Mouse (Mus musculus): Measurements from ENCODE around the gene Vti1a. TPM values are rescaled to one million over a fixed set of nuclear protein-coding genes. Genes with fewer than 3 reads are reported as not detected.

The Vti1a gene
- polyA plus RNA-seq, 2 experiments, result 6.9 to 11.9 TPM

DNA sequence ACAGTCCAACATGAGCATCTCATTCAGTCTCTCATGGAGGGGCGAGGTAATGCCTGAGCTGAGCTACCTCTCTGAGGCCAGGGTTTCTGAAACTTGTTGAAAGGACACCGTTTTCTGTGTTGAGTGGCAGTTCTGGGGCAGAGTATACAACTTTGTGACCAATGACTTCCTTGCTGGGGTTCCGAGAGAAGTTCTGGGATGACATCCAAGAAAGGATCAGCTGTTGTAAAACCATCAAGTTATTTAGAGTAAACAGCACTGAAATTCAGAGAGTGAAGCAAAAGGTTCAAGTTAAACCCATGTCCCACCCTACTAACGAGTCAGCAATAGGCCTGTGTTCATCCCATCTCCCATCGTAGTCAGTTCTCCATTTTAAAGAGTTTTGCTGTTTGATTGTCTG is 164.4 kb downstream of the Vti1a start:
- ATAC-seq (ENCODE audit: insufficient read depth) (no peak), DNase-seq (ENCODE audit: low read depth in 3 of 3, low spot score in 3 of 3) (no peak)
- Histone ChIP-seq H3K4me3 (ENCODE audit: insufficient read depth in 1 of 2, low read depth in 2 of 2, low read length in 2 of 2) (no peak overlapping the region), H3K9me3 (ENCODE audit: control insufficient read depth, low read length) (no peaks in the 10 kb centered on the region), H3K27me3 (ENCODE audit: control insufficient read depth, insufficient read depth, low read length) (no peaks in the 10 kb centered on the region), H3K9ac (replicated peaks) (no peak overlapping the region), H3K27ac (no peak overlapping the region), H3K4me1 (replicated peaks; ENCODE audit: control insufficient read depth in 2 of 2, insufficient read depth in 2 of 2, low read length in 1 of 2) (peaks cover 2 to 6% of the 10 kb centered on the region in 2 experiments; a peak in 2 of 4 replicates), H3K36me3 (replicated peaks; ENCODE audit: control insufficient read depth, insufficient read depth, low read depth) (no peaks in the 10 kb centered on the region), H3K4me2 (ENCODE audit: low read depth) (no peak overlapping the region)
- TF ChIP-seq EP300 (IDR thresholded peaks at IDR 0.05; ENCODE audit: low read depth) (no peak), CTCF (IDR thresholded peaks at IDR 0.05; ENCODE audit: low read depth) (no peak)
- WGBS (ENCODE audit: insufficient replicate concordance), result 75% methylated on average over 5 of the region's 5 CpGs

DNA sequence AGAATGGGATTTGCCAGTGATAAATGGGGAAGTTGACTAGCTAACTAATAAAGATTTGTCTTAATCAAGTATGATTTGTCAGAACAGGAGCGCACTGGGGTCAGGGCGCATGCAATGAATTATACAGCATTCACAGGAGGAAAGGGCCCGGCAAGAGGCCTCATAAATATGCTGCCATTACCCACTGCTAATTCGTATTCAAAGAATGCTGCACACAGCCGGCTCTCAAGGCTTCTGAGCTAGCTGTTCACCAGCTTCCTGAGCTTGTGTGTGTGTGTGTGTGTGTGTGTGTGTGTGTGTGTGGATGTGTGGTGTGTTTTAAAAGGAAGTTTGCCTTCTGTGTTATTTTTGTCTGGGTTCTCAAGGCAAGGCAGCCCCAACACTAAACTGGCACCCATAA is 165.2 kb downstream of the Vti1a start:
- TF ChIP-seq CTCF (IDR thresholded peaks at IDR 0.05; ENCODE audit: low read depth) (no peak), EP300 (IDR thresholded peaks at IDR 0.05; ENCODE audit: low read depth) (no peak)
- Histone ChIP-seq H3K4me2 (ENCODE audit: low read depth) (no peak overlapping the region), H3K27me3 (ENCODE audit: control insufficient read depth, insufficient read depth, low read length) (no peaks in the 10 kb centered on the region), H3K27ac (no peak overlapping the region), H3K4me3 (ENCODE audit: insufficient read depth in 1 of 2, low read depth in 2 of 2, low read length in 2 of 2) (no peak overlapping the region), H3K36me3 (replicated peaks; ENCODE audit: control insufficient read depth, insufficient read depth, low read depth) (no peaks in the 10 kb centered on the region), H3K9ac (replicated peaks) (no peak overlapping the region), H3K9me3 (ENCODE audit: control insufficient read depth, low read length) (no peaks in the 10 kb centered on the region), H3K4me1 (replicated peaks; ENCODE audit: control insufficient read depth in 2 of 2, insufficient read depth in 2 of 2, low read length in 1 of 2) (peaks cover 2 to 6% of the 10 kb centered on the region in 2 experiments; a peak in 2 of 4 replicates)
- WGBS (ENCODE audit: insufficient replicate concordance), result 55% methylated on average over 5 of the region's 5 CpGs
- no peak for DNase-seq (ENCODE audit: low read depth in 3 of 3, low spot score in 3 of 3)
- no peak for ATAC-seq (ENCODE audit: insufficient read depth)

DNA sequence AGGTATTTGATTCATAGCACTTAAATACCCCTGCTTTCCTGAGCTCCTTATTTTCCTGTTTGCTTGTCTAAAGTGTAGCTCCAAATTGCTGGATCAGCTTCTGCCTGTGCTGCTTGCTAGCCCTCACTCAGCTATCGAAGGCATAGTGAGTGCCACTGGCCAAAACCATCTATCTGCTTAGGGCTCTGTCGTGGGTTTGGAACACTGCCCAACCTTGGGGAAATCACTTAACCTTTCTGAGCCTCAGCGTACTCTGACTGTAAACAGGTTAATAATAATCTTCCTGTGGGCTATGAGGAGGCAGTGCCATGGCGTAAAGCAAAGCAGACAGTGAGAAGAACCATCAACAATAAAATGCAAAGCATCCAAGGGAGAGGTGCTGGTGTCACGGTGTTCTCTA is 167.4 kb downstream of the Vti1a start:
- ATAC-seq (ENCODE audit: insufficient read depth) (no peak), DNase-seq (ENCODE audit: low read depth in 3 of 3, low spot score in 3 of 3) (no peak)
- TF ChIP-seq EP300 (IDR thresholded peaks at IDR 0.05; ENCODE audit: low read depth) (no peak), CTCF (IDR thresholded peaks at IDR 0.05; ENCODE audit: low read depth) (no peak)
- WGBS (ENCODE audit: insufficient replicate concordance), result 64% methylated on average over 5 of the region's 5 CpGs
- no peaks in the 10 kb centered on the region for H3K9me3 ChIP-seq (ENCODE audit: control insufficient read depth, low read length)
- no peak overlapping the region for H3K9ac ChIP-seq (replicated peaks)
- no peaks in the 10 kb centered on the region for H3K36me3 ChIP-seq (replicated peaks; ENCODE audit: control insufficient read depth, insufficient read depth, low read depth)
- H3K27me3 ChIP-seq (ENCODE audit: control insufficient read depth, insufficient read depth, low read length), result no peaks in the 10 kb centered on the region
- H3K4me2 ChIP-seq (ENCODE audit: low read depth), result peak overlapping the region; percentile 24
- H3K4me3 ChIP-seq (ENCODE audit: insufficient read depth in 1 of 2, low read depth in 2 of 2, low read length in 2 of 2), result no peak overlapping the region
- no peak overlapping the region for H3K27ac ChIP-seq
- peaks cover 2 to 6% of the 10 kb centered on the region in 2 experiments; a peak in 2 of 4 replicates for H3K4me1 ChIP-seq (replicated peaks; ENCODE audit: control insufficient read depth in 2 of 2, insufficient read depth in 2 of 2, low read length in 1 of 2)

DNA sequence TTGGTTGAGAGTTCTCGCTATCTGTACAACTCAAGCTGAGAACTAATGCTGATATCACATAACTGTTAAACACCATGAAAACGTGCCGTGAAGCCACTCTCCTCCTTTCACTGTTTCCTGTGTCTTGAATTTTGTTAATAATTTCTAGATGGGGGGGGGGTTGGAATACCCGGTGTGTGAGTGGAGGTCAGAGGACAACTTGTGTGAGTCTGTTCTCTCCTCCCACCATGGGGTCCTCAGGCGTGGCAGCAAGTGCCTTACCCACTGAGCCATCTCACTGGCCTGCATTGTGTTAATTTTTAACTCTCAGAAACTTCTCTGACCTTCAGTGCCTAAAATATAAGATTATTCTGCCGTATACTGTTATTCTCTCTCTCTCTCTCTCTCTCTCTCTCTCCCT is 168.5 kb downstream of the Vti1a start:
- H3K4me3 ChIP-seq (ENCODE audit: insufficient read depth in 1 of 2, low read depth in 2 of 2, low read length in 2 of 2), result no peak overlapping the region
- H3K36me3 ChIP-seq (replicated peaks; ENCODE audit: control insufficient read depth, insufficient read depth, low read depth), result no peaks in the 10 kb centered on the region
- peaks cover 2 to 6% of the 10 kb centered on the region in 2 experiments; a peak in 2 of 4 replicates for H3K4me1 ChIP-seq (replicated peaks; ENCODE audit: control insufficient read depth in 2 of 2, insufficient read depth in 2 of 2, low read length in 1 of 2)
- TF ChIP-seq CTCF (IDR thresholded peaks at IDR 0.05; ENCODE audit: low read depth) (no peak), EP300 (IDR thresholded peaks at IDR 0.05; ENCODE audit: low read depth) (no peak)
- no peak overlapping the region for H3K9ac ChIP-seq (replicated peaks)
- no peak for DNase-seq (ENCODE audit: low read depth in 3 of 3, low spot score in 3 of 3)
- no peaks in the 10 kb centered on the region for H3K9me3 ChIP-seq (ENCODE audit: control insufficient read depth, low read length)
- no peak overlapping the region for H3K27ac ChIP-seq
- no peak overlapping the region; the same call in 1 of the 2 replicates for H3K4me2 ChIP-seq (ENCODE audit: low read depth)
- ATAC-seq (ENCODE audit: insufficient read depth), result peak; percentile 64
- no peaks in the 10 kb centered on the region for H3K27me3 ChIP-seq (ENCODE audit: control insufficient read depth, insufficient read depth, low read length)
- WGBS (ENCODE audit: insufficient replicate concordance), result 63% methylated on average over 6 of the region's 6 CpGs

DNA sequence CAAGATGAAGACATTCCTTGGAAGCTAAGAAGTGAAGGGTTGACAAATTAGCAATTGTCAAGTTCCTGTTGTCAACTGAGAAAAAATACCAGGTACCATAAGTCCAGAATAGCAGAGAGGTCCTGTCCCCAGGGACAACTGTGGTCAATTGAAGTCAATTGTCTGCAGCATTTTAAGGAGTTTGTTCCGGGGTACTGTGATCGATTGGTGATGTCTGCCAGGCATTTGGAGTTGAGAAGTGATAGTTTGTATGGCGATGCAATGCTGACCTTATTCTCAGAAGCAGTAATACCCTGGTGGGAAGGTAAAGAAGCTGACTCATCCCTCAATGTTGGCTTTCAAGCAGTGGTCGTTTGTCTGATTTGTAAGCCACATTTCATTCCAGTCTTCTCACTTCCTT is 170.4 kb downstream of the Vti1a start:
- no peak overlapping the region for H3K27ac ChIP-seq
- H3K9me3 ChIP-seq (ENCODE audit: control insufficient read depth, low read length), result no peaks in the 10 kb centered on the region
- H3K4me1 ChIP-seq (replicated peaks; ENCODE audit: control insufficient read depth in 2 of 2, insufficient read depth in 2 of 2, low read length in 1 of 2), result peaks cover 2 to 6% of the 10 kb centered on the region in 2 experiments; a peak in 3 of 4 replicates
- TF ChIP-seq CTCF (IDR thresholded peaks at IDR 0.05; ENCODE audit: low read depth), result no peak
- no peak for TF ChIP-seq EP300 (IDR thresholded peaks at IDR 0.05; ENCODE audit: low read depth)
- ATAC-seq (ENCODE audit: insufficient read depth), result no peak
- H3K4me3 ChIP-seq (ENCODE audit: insufficient read depth in 1 of 2, low read depth in 2 of 2, low read length in 2 of 2), result no peak overlapping the region
- 53% methylated on average over 4 of the region's 4 CpGs for WGBS (ENCODE audit: insufficient replicate concordance)
- no peak for DNase-seq (ENCODE audit: low read depth in 3 of 3, low spot score in 3 of 3)
- no peak overlapping the region for H3K9ac ChIP-seq (replicated peaks)
- no peaks in the 10 kb centered on the region for H3K27me3 ChIP-seq (ENCODE audit: control insufficient read depth, insufficient read depth, low read length)
- H3K4me2 ChIP-seq (ENCODE audit: low read depth), result no peak overlapping the region
- H3K36me3 ChIP-seq (replicated peaks; ENCODE audit: control insufficient read depth, insufficient read depth, low read depth), result no peaks in the 10 kb centered on the region
